Mouse (Mus musculus): ENCODE measurements around the gene Ess2.

The Ess2 gene

GRCm38 (mm10) chr16:17858592-17858991, 52.6 kb downstream of the Ess2 start:
- intact Hi-C loops (cut with DNase I): no loop called here

- intact Hi-C loops (cut with DNase I): no loop called here
These were observed 54.0 kb downstream of the Ess2 start for GRCm38 (mm10) chr16:17857157-17857556.

GRCm38 (mm10) chr16:17853263-17853662, 57.9 kb downstream of the Ess2 start:
- intact Hi-C loops (cut with DNase I): no loop called here

DNA sequence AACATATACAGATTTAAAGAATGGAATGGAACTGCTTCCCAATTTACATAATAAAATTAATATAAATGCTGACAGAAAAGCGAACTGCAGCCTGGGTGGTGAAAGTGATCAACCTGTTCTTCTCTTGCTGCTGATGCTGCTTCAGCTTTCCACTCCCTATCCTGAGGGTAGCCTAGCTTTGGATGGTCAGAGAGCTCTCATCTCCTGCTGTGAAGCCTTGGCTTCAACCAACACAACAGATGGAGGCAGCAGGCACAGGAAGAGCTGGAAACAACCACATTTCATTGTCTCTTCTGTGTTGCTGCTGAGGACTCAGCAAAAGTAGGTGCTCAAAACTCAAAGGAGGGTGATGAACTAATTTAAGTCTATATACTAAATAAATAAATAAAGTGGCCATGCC, 59.3 kb downstream of the Ess2 start:
- intact Hi-C loops (cut with DNase I): no loop called here

DNA sequence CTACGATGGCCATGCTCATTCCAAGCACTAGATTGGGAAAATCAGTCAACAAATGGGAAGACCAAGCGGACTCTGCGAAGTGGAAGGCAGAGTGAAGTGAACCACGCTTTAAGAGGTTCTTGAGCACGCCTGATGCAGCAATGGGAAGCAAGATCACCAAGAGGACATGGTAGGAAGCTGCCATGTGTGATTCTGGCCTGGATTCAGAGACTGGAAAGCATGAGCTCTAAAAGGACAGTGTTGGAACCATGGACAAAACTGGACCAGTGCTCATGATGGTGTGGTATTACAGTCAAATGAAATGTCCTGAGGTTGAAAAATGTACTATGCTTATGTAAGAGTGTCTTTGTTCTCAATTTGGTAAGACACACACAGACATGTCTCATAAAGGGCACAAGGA, 59.8 kb downstream of the Ess2 start:
- intact Hi-C loops (cut with DNase I): no loop called here
